Mouse (Mus musculus) right cerebral cortex, adult 18-20 months (tissue): ENCODE data around the gene Rlf.

Experiments
- DNase-seq: peaks from one replicate; pipeline ENCODE4 v3.0.0; 2022; ENCODE audit warnings: mixed read lengths

Gene Rlf

DNA sequence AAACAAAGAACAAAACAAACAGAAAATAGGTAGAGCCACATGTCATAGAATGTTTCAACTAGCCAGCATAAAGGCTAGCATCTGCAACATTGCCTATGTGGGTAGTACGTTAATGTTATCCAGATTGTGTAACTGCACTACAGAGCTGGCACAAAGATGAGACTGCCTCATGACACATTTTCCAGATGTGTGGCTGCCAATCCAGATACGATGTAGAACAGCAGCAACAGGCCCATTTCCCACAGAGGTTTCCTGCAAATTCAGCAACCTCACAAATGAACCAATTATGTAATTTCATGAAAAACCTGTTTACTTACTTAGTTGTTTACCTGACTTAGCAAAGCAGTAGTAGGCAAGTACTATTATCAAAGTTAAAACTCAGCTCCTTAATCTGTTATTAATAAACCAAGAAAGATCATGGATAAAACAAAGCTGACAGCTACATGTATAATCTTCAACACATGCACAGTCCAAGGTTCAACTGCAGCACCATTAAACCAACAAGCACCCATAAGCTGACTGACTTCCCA, 51.3 kb downstream of the Rlf start:
- DNase-seq: no peak

DNA sequence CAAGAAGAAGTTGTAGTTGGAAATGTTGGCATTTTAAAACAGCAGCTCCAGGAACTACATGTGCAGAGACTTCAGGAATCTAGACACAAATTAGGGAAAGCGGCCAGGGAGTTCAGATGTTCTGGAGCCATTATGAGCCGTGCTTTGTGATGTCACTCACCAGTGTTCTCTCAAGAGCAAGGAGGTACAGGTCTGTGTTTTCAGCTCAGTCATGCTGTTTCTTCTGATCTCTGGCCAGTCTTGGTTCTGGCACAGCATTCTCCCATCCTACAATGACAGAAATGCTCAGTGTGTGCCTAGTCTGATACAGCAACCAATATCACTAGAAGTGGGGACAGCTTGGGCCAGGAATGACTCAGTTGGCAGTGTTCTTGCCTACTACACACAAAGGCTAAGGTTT, 105.8 kb downstream of the Rlf start, which contains the start of gene Tmco2:
TSS of gene Tmco2 (minus strand) at position 101 of the 400 bp plus-strand sequence.
- no peak for DNase-seq

DNA sequence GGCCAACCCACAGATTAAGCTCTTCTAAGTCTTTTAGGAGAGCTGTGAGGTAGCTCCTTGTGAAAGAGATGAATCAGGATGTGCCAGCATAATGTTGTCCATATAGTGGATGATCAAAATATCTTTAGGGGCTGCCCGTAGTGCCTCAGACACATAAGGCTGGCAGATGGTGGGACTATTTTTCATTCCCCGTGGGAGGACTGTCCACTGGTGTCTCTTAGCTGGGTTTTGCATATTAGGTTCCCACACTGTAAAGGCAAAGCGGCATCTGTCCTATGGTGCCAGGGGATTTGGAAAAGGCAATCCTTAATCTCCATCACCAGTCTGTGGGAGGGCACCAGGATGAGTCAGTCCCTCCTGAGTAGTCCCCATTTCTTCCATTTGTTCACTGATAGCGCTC, 111.6 kb downstream of the Rlf start:
- peak; percentile 80 for DNase-seq

DNA sequence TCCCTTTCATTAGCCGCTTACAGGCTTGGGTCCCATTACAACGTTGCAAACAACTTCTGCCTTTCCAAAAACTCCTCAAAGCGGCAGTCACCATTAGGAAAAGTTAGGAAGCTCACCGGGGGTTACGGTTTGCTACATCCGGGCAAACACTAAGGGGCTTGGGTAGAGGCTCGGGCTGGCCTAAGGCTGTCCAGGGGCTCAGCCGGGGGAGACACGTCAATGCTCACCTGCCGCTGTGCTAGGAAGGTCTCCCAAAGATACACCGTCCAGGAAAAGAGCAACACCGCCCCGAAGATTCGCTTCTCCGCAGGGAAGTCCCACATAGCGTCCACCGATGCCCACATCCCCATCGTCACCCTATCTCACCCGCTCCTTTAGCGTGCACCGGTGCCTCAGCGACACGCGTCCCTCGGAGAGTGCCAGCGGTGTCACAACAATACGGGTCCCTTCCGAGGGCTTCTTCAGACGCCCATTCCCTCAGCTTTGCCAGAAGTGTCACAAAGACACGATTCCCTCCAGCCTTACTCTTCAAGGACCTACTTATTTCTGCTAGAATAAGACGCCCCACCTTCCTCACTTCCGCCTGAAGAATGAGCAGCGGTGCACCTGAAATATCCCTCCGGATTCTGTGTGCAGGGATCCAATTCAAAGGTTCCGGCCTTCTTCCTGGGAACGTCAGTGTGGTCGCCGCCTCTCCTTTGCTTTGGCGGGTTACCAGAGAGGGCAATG, 117.1 kb downstream of the Rlf start, which contains the start of gene Zmpste24:
TSS of gene Zmpste24 (minus strand) at position 592 of the 729 bp plus-strand sequence.
- DNase-seq: peak; percentile 89
